Mouse (Mus musculus): ENCODE measurements around the gene Rnf123. TPM values are rescaled to one million over a fixed set of nuclear protein-coding genes. Genes with fewer than 3 reads are reported as not detected.

Rnf123 gene
- polyA plus RNA-seq, 1 experiment from 2014 or later = 29.4 TPM

DNA sequence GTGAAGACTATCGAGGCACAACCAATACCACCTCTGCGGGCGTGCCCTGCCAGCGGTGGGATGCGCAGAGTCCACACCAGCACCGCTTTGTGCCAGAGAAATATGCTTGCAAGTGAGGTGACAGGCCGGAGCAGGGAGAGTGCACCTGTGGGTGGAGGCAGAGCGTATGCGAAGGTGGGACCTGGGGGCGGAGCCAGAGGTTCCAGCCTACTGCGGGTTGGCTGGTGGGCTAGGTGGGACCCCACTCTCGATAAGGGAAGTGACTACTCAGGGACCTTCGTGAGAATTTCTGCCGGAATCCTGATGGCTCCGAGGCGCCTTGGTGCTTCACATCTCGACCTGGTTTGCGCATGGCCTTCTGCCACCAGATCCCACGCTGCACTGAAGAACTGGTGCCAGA, 597 bp downstream of the Rnf123 start:
- Histone ChIP-seq H3K27ac (replicated peaks) (no peak overlapping the region), H3K4me1 (peaks cover 49% of the 10 kb centered on the region), H3K4me3 (peak overlapping the region; percentile 32), H3K27me3 (replicated peaks) (peaks cover 45% of the 10 kb centered on the region), H3K9ac (peak overlapping the region; percentile 58), H3K4me2 (peak overlapping the region; percentile 59), H3K36me3 (peaks cover 37% of the 10 kb centered on the region), H3K9me3 (no peaks in the 10 kb centered on the region)
- no peak for ATAC-seq (ENCODE audit: extremely low read depth, insufficient number of reproducible peaks, low FRiP score, low TSS enrichment)
- 5% methylated on average over 19 of the region's 19 CpGs for WGBS

DNA sequence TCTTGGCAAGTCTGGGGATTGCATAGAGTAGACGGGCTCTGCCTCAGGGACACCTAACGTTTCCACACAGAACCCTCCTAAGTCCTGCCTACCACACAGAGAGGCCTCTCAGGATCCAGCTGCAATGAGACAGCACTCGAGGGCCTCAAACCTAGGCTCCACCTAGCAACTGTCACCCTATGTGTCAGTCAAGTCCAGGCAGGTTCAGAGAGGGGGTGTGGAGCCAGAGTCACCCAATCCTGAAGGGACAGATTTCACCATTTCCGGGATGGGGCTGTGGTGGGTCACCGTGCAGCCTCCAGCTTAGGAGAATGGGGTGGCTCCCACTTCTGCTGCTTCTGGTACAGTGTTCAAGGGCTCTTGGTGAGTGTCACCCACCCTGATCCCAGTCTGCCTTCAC, 3.0 kb downstream of the Rnf123 start, which contains the start of gene Mst1:
Mst1 (plus strand) TSS at position 269 of the 400 bp plus-strand sequence.
- Histone ChIP-seq H3K4me2 (peak within 1 kb of the TSS; percentile 90), H3K27me3 (replicated peaks) (peaks cover 45% of the 10 kb centered on the region), H3K27ac (replicated peaks) (peak within 1 kb of the TSS; percentile 74), H3K4me3 (peak within 1 kb of the TSS; percentile 95), H3K4me1 (peaks cover 46% of the 10 kb centered on the region), H3K9me3 (no peaks in the 10 kb centered on the region), H3K36me3 (peaks cover 22% of the 10 kb centered on the region), H3K9ac (peak within 1 kb of the TSS; percentile 98)
- no peak for ATAC-seq (ENCODE audit: extremely low read depth, insufficient number of reproducible peaks, low FRiP score, low TSS enrichment)
- 69% methylated on average over 5 of the region's 5 CpGs for WGBS

DNA sequence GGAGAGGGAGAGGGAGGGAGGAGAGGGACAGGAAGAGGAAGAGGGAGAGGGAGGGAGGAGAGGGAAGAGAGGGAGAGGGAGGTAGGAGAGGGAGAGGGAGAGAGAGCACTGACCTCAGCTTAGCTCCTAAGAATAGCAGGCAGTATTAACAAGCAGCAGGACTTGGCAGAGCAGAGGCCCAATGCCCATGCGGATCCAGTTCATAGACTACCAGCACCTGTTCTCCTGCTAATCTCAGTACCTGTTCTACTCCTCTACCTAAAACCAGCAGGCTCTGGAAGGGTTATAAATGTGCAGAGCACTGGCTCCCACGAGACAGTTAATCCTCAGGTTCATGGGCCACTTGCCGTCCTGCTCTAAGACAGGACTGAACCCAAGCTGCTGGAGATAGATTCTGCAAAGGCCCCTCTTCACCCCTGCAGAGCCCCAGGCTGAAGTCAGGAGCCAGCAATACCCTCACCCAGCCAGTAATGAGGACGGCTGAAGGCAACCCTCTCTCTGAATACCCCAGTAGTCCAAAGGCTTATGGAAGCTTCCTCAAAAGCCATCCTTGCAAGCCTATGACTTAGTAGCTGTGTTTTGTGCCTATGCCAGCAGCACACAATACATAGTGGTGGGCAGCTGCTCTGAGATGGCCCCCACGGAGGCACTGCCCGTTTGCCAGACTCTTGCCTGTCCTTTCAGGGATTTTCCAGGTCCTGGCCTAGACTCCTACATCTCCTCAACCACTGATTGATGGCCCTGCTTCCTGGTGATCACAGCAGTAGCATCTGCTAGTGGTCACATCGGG, 9.8 kb downstream of the Rnf123 start:
- no peak overlapping the region for H3K4me2 ChIP-seq

DNA sequence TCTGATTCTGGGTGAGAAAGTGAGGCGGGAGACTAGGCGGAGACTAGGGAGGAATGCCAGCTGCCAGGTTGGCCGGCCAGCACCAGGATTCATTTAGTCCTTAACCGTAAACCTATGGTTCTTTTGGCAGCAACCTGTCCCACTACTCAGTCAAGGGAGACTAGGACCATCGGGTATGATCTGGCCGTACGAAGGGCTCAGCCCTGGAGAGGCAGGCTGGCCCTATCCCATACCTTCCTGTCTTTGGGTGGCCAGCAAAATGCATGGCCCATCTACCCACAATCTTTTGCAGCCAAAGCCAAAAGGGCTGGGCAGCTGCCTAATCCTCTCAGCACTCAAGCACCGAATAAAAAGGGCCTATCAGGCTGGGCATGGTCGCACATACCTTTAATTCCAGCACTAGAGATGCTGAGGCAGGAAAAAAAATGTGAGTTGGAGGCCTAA, 10.6 kb downstream of the Rnf123 start:
- no peak overlapping the region for H3K4me3 ChIP-seq
- H3K36me3 ChIP-seq = peaks cover 41% of the 10 kb centered on the region
- H3K4me2 ChIP-seq = peak overlapping the region; percentile 1
- H3K27ac ChIP-seq (replicated peaks) = peak overlapping the region; percentile 88
- peak overlapping the region; percentile 58 for H3K9ac ChIP-seq
- H3K4me1 ChIP-seq = peaks cover 30% of the 10 kb centered on the region
- no peaks in the 10 kb centered on the region for H3K27me3 ChIP-seq (replicated peaks)
- ATAC-seq (ENCODE audit: extremely low read depth, insufficient number of reproducible peaks, low FRiP score, low TSS enrichment) = no peak
- WGBS = 37% methylated on average over 9 of the region's 9 CpGs
- H3K9me3 ChIP-seq = no peaks in the 10 kb centered on the region

More for the DNA sequence above, 9.8 kb downstream of the Rnf123 start:
- peaks cover 35% of the 10 kb centered on the region for H3K4me1 ChIP-seq
- H3K9ac ChIP-seq = peak overlapping the region; percentile 65
- peaks cover 41% of the 10 kb centered on the region for H3K36me3 ChIP-seq
- no peak overlapping the region for H3K4me3 ChIP-seq
- WGBS = 51% methylated on average over 7 of the region's 7 CpGs
- no peak for ATAC-seq (ENCODE audit: extremely low read depth, insufficient number of reproducible peaks, low FRiP score, low TSS enrichment)
- no peaks in the 10 kb centered on the region for H3K27me3 ChIP-seq (replicated peaks)
- peak overlapping the region; percentile 88 for H3K27ac ChIP-seq (replicated peaks)
- H3K9me3 ChIP-seq = no peaks in the 10 kb centered on the region

- H3K4me3 ChIP-seq = no peak overlapping the region
- no peak for ATAC-seq (ENCODE audit: extremely low read depth, insufficient number of reproducible peaks, low FRiP score, low TSS enrichment)
- no peak overlapping the region for H3K9ac ChIP-seq
- H3K27ac ChIP-seq (replicated peaks) = peak overlapping the region; percentile 88
- H3K4me1 ChIP-seq = peaks cover 32% of the 10 kb centered on the region
- H3K27me3 ChIP-seq (replicated peaks) = no peaks in the 10 kb centered on the region
- no peaks in the 10 kb centered on the region for H3K9me3 ChIP-seq
- 52% methylated on average over 4 of the region's 4 CpGs for WGBS
- peak overlapping the region; percentile 1 for H3K4me2 ChIP-seq
- H3K36me3 ChIP-seq = peaks cover 35% of the 10 kb centered on the region
These were observed 11.3 kb downstream of the Rnf123 start for GRCm38 (mm10) chr9:108071801-108072200.

DNA sequence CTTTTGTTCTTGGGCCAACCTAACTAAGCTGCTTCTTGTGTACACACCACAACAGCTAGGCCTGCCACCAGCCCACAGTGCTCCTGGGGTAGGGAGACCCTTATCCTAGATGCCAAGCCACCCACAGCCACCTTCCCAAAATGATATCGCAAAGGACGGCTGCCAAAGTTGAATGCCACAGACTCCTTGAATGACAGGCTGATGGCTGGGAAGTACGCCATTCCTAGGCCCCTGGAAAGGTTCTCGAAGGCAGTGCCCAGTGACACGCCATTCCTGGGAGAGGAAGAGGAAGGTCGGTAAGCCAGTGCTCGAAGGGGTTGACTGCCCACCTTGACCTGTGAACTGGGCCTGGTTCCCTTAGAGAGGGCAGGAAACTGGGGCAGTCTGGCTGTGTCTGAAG, 13.6 kb downstream of the Rnf123 start:
- ATAC-seq (ENCODE audit: extremely low read depth, insufficient number of reproducible peaks, low FRiP score, low TSS enrichment) = no peak
- Histone ChIP-seq H3K27me3 (replicated peaks) (no peaks in the 10 kb centered on the region), H3K4me2 (no peak overlapping the region), H3K36me3 (peaks cover 41% of the 10 kb centered on the region), H3K4me1 (peaks cover 32% of the 10 kb centered on the region), H3K9ac (no peak overlapping the region), H3K27ac (replicated peaks) (no peak overlapping the region), H3K9me3 (no peaks in the 10 kb centered on the region), H3K4me3 (no peak overlapping the region)
- 84% methylated on average over 7 of the region's 7 CpGs for WGBS

- H3K36me3 ChIP-seq = peaks cover 43% of the 10 kb centered on the region
- ATAC-seq (ENCODE audit: extremely low read depth, insufficient number of reproducible peaks, low FRiP score, low TSS enrichment) = no peak
These were observed 14.1 kb downstream of the Rnf123 start for GRCm38 (mm10) chr9:108069007-108069406.

DNA sequence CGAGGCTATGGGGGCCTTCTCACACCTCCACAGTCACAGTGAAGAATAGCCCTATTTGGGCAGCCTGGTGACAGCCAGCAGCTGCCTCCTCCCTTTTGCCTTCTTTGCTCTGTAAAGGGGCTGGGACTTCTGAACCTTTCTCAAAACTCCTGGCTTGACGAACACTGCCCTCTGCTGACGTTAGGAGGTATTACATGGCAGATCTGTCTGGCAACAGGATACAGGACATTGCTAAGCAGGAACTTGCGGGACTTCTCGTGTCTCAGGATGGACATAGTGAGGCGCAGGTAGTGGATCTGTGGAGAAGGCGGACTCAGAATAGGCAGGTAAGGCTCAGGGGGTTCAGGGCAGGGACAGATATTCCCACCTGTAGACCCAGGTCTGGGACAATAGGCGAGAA, 15.2 kb downstream of the Rnf123 start:
- Histone ChIP-seq H3K9me3 (no peaks in the 10 kb centered on the region), H3K9ac (no peak overlapping the region), H3K27me3 (replicated peaks) (no peaks in the 10 kb centered on the region), H3K4me1 (peaks cover 23% of the 10 kb centered on the region), H3K36me3 (peaks cover 54% of the 10 kb centered on the region), H3K27ac (replicated peaks) (0 out of 2 replicates have a peak overlapping the region, but pooled peaks have one; percentile 30), H3K4me2 (no peak overlapping the region), H3K4me3 (no peak overlapping the region)
- WGBS = 19% methylated on average over 8 of the region's 8 CpGs
- ATAC-seq (ENCODE audit: extremely low read depth, insufficient number of reproducible peaks, low FRiP score, low TSS enrichment) = no peak

More at GRCm38 (mm10) chr9:108069007-108069406, 14.1 kb downstream of the Rnf123 start:
- Histone ChIP-seq H3K27me3 (replicated peaks) (no peaks in the 10 kb centered on the region), H3K9ac (no peak overlapping the region), H3K4me1 (peaks cover 32% of the 10 kb centered on the region), H3K4me3 (no peak overlapping the region), H3K4me2 (no peak overlapping the region), H3K27ac (replicated peaks) (no peak overlapping the region), H3K9me3 (no peaks in the 10 kb centered on the region)
- WGBS = 86% methylated on average over 9 of the region's 9 CpGs

- 80% methylated on average over 7 of the region's 7 CpGs for WGBS
- no peak overlapping the region for H3K4me3 ChIP-seq
These were observed 15.9 kb downstream of the Rnf123 start for GRCm38 (mm10) chr9:108067199-108067598.

GRCm38 (mm10) chr9:108065491-108066011, 17.6 kb downstream of the Rnf123 start:
- Histone ChIP-seq H3K27ac (replicated peaks) (no peak overlapping the region), H3K9ac (no peak overlapping the region), H3K4me3 (no peak overlapping the region), H3K36me3 (peaks cover 64% of the 10 kb centered on the region), H3K27me3 (replicated peaks) (no peaks in the 10 kb centered on the region), H3K4me1 (peaks cover 8% of the 10 kb centered on the region), H3K9me3 (no peaks in the 10 kb centered on the region), H3K4me2 (no peak overlapping the region)
- ATAC-seq (ENCODE audit: extremely low read depth, insufficient number of reproducible peaks, low FRiP score, low TSS enrichment) = no peak
- 26% methylated on average over 5 of the region's 5 CpGs for WGBS

More at GRCm38 (mm10) chr9:108067199-108067598, 15.9 kb downstream of the Rnf123 start:
- no peak for ATAC-seq (ENCODE audit: extremely low read depth, insufficient number of reproducible peaks, low FRiP score, low TSS enrichment)
- H3K4me1 ChIP-seq = peaks cover 18% of the 10 kb centered on the region
- no peak overlapping the region for H3K27ac ChIP-seq (replicated peaks)
- H3K9me3 ChIP-seq = no peaks in the 10 kb centered on the region
- no peak overlapping the region for H3K4me2 ChIP-seq
- peaks cover 61% of the 10 kb centered on the region for H3K36me3 ChIP-seq
- H3K9ac ChIP-seq = no peak overlapping the region; the same call in 1 of the 2 replicates
- H3K27me3 ChIP-seq (replicated peaks) = no peaks in the 10 kb centered on the region

GRCm38 (mm10) chr9:108063361-108063760, 19.8 kb downstream of the Rnf123 start:
- Histone ChIP-seq H3K4me1 (peaks cover 14% of the 10 kb centered on the region), H3K4me2 (no peak overlapping the region), H3K36me3 (peaks cover 67% of the 10 kb centered on the region), H3K9me3 (no peaks in the 10 kb centered on the region), H3K27me3 (replicated peaks) (no peaks in the 10 kb centered on the region), H3K9ac (no peak overlapping the region), H3K27ac (replicated peaks) (no peak overlapping the region), H3K4me3 (no peak overlapping the region)
- no peak for ATAC-seq (ENCODE audit: extremely low read depth, insufficient number of reproducible peaks, low FRiP score, low TSS enrichment)
- 84% methylated on average over 12 of the region's 12 CpGs for WGBS
